Mouse (Mus musculus) spleen, adult 12 weeks (tissue): ENCODE results near the gene Rora.

Experiments
- DNase-seq: peaks from one replicate; pipeline ENCODE4 v3.0.0; 2022; ENCODE audit warnings: low spot score

Rora gene

GRCm38 (mm10) chr9:69227806-69228205 lies 574.2 kb downstream of the Rora start:
- DNase-seq, result no peak

GRCm38 (mm10) chr9:69229935-69230334 lies 576.3 kb downstream of the Rora start:
- DNase-seq, result no peak

- no peak for DNase-seq
These were observed 580.9 kb downstream of the Rora start for GRCm38 (mm10) chr9:69234526-69234925.

GRCm38 (mm10) chr9:69237316-69237715 lies 583.7 kb downstream of the Rora start:
- DNase-seq, result no peak

- no peak for DNase-seq
These were observed 589.0 kb downstream of the Rora start for GRCm38 (mm10) chr9:69242538-69242937.

- no peak for DNase-seq
These were observed 590.0 kb downstream of the Rora start for GRCm38 (mm10) chr9:69243626-69244025.

- no peak for DNase-seq
These were observed 592.6 kb downstream of the Rora start for GRCm38 (mm10) chr9:69246225-69246624.

GRCm38 (mm10) chr9:69249586-69249985 lies 596.0 kb downstream of the Rora start:
- DNase-seq, result no peak

GRCm38 (mm10) chr9:69250326-69250725 lies 596.7 kb downstream of the Rora start:
- DNase-seq, result no peak

GRCm38 (mm10) chr9:69258506-69258905 lies 604.9 kb downstream of the Rora start:
- no peak for DNase-seq

- DNase-seq, result no peak
These were observed 605.8 kb downstream of the Rora start for GRCm38 (mm10) chr9:69259382-69259781.

- no peak for DNase-seq
These were observed 611.6 kb downstream of the Rora start for GRCm38 (mm10) chr9:69265151-69265550.

GRCm38 (mm10) chr9:69270374-69270773 lies 616.8 kb downstream of the Rora start:
- DNase-seq, result no peak

- no peak for DNase-seq
These were observed 617.3 kb downstream of the Rora start for GRCm38 (mm10) chr9:69270931-69271330.

- DNase-seq, result no peak
These were observed 619.3 kb downstream of the Rora start for GRCm38 (mm10) chr9:69272884-69273283.

- DNase-seq, result no peak
These were observed 621.3 kb downstream of the Rora start for GRCm38 (mm10) chr9:69274766-69275485.

- no peak for DNase-seq
These were observed 623.7 kb downstream of the Rora start for GRCm38 (mm10) chr9:69277256-69277655.

- no peak for DNase-seq
These were observed 631.4 kb downstream of the Rora start for GRCm38 (mm10) chr9:69285011-69285410.

- DNase-seq, result no peak
These were observed 634.5 kb downstream of the Rora start for GRCm38 (mm10) chr9:69288113-69288512.

GRCm38 (mm10) chr9:69288586-69288985 lies 635.0 kb downstream of the Rora start:
- DNase-seq, result no peak

GRCm38 (mm10) chr9:69289056-69290017 lies 635.8 kb downstream of the Rora start:
- DNase-seq, result peak; percentile 42

- DNase-seq, result no peak
These were observed 636.7 kb downstream of the Rora start for GRCm38 (mm10) chr9:69290018-69290880.
